Mouse (Mus musculus): ENCODE results near the gene Gm10135. TPM values are rescaled to one million over a fixed set of nuclear protein-coding genes. Genes with fewer than 3 reads are reported as not detected.
A peak's percentile ranks its signal among the peaks of the same experiment; 100 is the strongest.

Gm10135 gene
- polyA plus RNA-seq, 1 experiment = not detected

GRCm38 (mm10) chr5:72920416-72920815 lies 54.1 kb downstream of the Gm10135 start:
- H3K4me1 ChIP-seq (ENCODE audit: control insufficient read depth, insufficient read depth, low read length) = peaks cover 12% of the 10 kb centered on the region; the same call in 1 of the 2 replicates
- 90% methylated on average over 4 of the region's 4 CpGs for WGBS
- H3K36me3 ChIP-seq (ENCODE audit: control insufficient read depth, insufficient read depth, low read length) = no peaks in the 10 kb centered on the region
- H3K27ac ChIP-seq (ENCODE audit: insufficient read depth, low read depth, low read length) = no peak overlapping the region
- TF ChIP-seq POLR2A (IDR thresholded peaks at IDR 0.05; ENCODE audit: low read depth, low read length) (no peak), CTCF (conservative IDR thresholded peaks at IDR 0.05; ENCODE audit: insufficient read depth, insufficient read length, low read depth, low read length) (no peak)
- no peak for DNase-seq
- no peak overlapping the region for H3K4me3 ChIP-seq (ENCODE audit: insufficient read depth, low read depth, low read length)
- H3K27me3 ChIP-seq (replicated peaks; ENCODE audit: control insufficient read depth, insufficient read depth, low read length) = no peaks in the 10 kb centered on the region

GRCm38 (mm10) chr5:72916851-72917250 lies 57.7 kb downstream of the Gm10135 start:
- Histone ChIP-seq H3K27me3 (replicated peaks; ENCODE audit: control insufficient read depth, insufficient read depth, low read length) (no peaks in the 10 kb centered on the region), H3K4me1 (ENCODE audit: control insufficient read depth, insufficient read depth, low read length) (peaks cover 13% of the 10 kb centered on the region; the same call in 1 of the 2 replicates), H3K27ac (ENCODE audit: insufficient read depth, low read depth, low read length) (no peak overlapping the region), H3K36me3 (ENCODE audit: control insufficient read depth, insufficient read depth, low read length) (no peaks in the 10 kb centered on the region), H3K4me3 (ENCODE audit: insufficient read depth, low read depth, low read length) (no peak overlapping the region)
- TF ChIP-seq CTCF (conservative IDR thresholded peaks at IDR 0.05; ENCODE audit: insufficient read depth, insufficient read length, low read depth, low read length) (no peak), POLR2A (IDR thresholded peaks at IDR 0.05; ENCODE audit: low read depth, low read length) (no peak)
- no peak for DNase-seq
- WGBS = 31% methylated on average over 1 of the region's 1 CpGs

GRCm38 (mm10) chr5:72916048-72916447 lies 58.5 kb downstream of the Gm10135 start:
- H3K27ac ChIP-seq (ENCODE audit: insufficient read depth, low read depth, low read length) = peak overlapping the region; percentile 35; the same call in 1 of the 2 replicates
- no peak for TF ChIP-seq CTCF (conservative IDR thresholded peaks at IDR 0.05; ENCODE audit: insufficient read depth, insufficient read length, low read depth, low read length)
- no peak for TF ChIP-seq POLR2A (IDR thresholded peaks at IDR 0.05; ENCODE audit: low read depth, low read length)
- WGBS = 29% methylated on average over 4 of the region's 4 CpGs
- H3K36me3 ChIP-seq (ENCODE audit: control insufficient read depth, insufficient read depth, low read length) = no peaks in the 10 kb centered on the region
- no peaks in the 10 kb centered on the region for H3K27me3 ChIP-seq (replicated peaks; ENCODE audit: control insufficient read depth, insufficient read depth, low read length)
- peaks cover 13% of the 10 kb centered on the region; the same call in 1 of the 2 replicates for H3K4me1 ChIP-seq (ENCODE audit: control insufficient read depth, insufficient read depth, low read length)
- peak overlapping the region; percentile 28 for H3K4me3 ChIP-seq (ENCODE audit: insufficient read depth, low read depth, low read length)
- DNase-seq = peak; percentile 11

Other genes starting within 250 kb of the Gm10135 start
- 0.29 and 0.88 TPM in 2 replicates for gene Txk, start 221.9 kb downstream of the Gm10135 start, polyA plus RNA-seq (2012; rRNA removed)
- 7.8 and 8.1 TPM in 2 replicates for gene Tec, start 106.2 kb downstream of the Gm10135 start, polyA plus RNA-seq (2012; rRNA removed)
- gene Slain2, start 60.4 kb downstream of the Gm10135 start, polyA plus RNA-seq (2012; rRNA removed) = 23.4 and 24.3 TPM in 2 replicates
- 0.77 and 2.3 TPM in 2 replicates for gene Slc10a4, start 32.2 kb upstream of the Gm10135 start, polyA plus RNA-seq (2012; rRNA removed)